18 mouse cellular contexts compared by ENCODE assay signal in the genomic region with DNA sequence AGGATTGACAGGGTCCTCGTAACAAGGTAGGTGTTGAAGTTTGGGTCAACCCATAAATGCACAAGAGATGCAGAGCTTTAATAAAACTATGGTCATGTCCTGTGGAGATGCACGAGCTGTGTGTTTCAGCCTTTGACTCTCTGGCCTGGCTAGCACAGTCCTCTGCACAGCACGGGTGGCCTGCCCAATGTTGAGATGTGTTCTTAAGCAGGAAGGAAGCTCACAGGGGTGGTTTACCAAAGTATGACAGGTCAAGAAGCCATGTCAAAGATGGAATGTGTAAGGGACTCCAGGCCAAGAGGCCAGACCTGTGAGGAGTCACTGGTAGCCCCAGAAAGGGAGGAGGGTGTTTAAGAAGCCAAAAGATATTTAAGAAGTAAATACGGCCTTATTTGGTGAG.
"Had no signal": no experiment of that assay in that cellular context is flagged by ENCODE, and none has a peak within 500 bp of the region (broad histone marks: within the 10 kb centered on the region; RNA-seq: fewer than 3 reads in every experiment).

No protein-coding gene starts in this region.

- H3K4me3 ChIP-seq: midbrain, embryonic 10.5 days; midbrain, embryonic 12.5 days; myocyte; neural tube, embryonic 13.5 days; neural tube, embryonic 15.5 days had no signal

- H3K36me3 ChIP-seq: midbrain, embryonic 10.5 days; midbrain, embryonic 12.5 days; neural tube, embryonic 13.5 days; neural tube, embryonic 15.5 days had no signal

- H3K27me3 ChIP-seq: midbrain, embryonic 12.5 days; neural tube, embryonic 13.5 days; neural tube, embryonic 15.5 days had no signal

- H3K4me1 ChIP-seq: midbrain, embryonic 10.5 days; midbrain, embryonic 12.5 days; neural tube, embryonic 13.5 days; neural tube, embryonic 15.5 days had no signal

- H3K27ac ChIP-seq: midbrain, embryonic 10.5 days; midbrain, embryonic 12.5 days; neural tube, embryonic 13.5 days; neural tube, embryonic 15.5 days had no signal

- ATAC-seq: midbrain, embryonic 16.5 days had no signal

- DNase-seq: lung, embryonic 14.5 days; lung, postnatal 10 days; lung, postnatal 4 days; midbrain, embryonic 14.5 days; retina, postnatal 1 day; right cerebral cortex, adult 18-20 months; right cerebral cortex, postnatal 25 days; right cerebral cortex, postnatal 4 days; spleen, adult 18-20 months; thymus, adult 18-20 months; thymus, postnatal 14 days; thymus, postnatal 36 days had no signal

- H3K9me3 ChIP-seq: neural tube, embryonic 15.5 days had no signal

- H3K4me2 ChIP-seq: lung, embryonic 14.5 days; midbrain, embryonic 12.5 days; neural tube, embryonic 13.5 days; neural tube, embryonic 15.5 days had no signal

- H3K9ac ChIP-seq: lung, embryonic 14.5 days; midbrain, embryonic 12.5 days; neural tube, embryonic 13.5 days; neural tube, embryonic 15.5 days had no signal
